Mouse (Mus musculus): Measurements from ENCODE around the gene Ubald2.
"Not testable (repeated sequence)": the region's sequence is repeated elsewhere in the genome, so short reads cannot be mapped to it uniquely, and the experiment has no call there.

DNA sequence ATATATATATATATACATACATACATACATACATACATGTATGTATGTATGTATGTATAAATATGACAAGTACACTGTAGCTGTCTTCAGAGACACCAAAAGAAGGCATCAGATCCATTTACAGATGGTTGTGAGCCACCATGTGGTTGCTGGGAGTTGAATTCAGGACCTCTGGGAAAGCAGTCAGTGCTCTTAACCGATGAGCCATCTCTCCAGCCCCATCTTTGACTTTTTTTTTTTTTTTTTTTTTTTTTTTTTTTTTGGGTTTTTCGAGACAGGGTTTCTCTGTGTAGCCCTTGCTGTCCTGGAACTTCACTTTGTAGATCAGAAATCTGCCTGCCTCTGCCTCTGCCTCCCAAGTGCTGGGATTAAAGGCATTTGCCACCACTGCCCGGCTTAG lies 34.4 kb downstream of the Ubald2 start:
- TF ChIP-seq CTCF, EP300 (IDR thresholded peaks at IDR 0.05; ENCODE audit: low read depth): not testable (repeated sequence)
